19 mouse cellular contexts compared by ENCODE assay signal in genomic region chr7:38140324-38140723, GRCm38 (mm10). TPM values are rescaled to one million over a fixed set of nuclear protein-coding genes. Genes with fewer than 3 reads are reported as not detected.
DNase-seq lines count a peak whose midpoint lies in the region; ATAC-seq and TF ChIP-seq lines count a peak whose summit lies in the region.
"Had no signal": no experiment of that assay in that cellular context is flagged by ENCODE, and none has a peak within 500 bp of the region (broad histone marks: within the 10 kb centered on the region; RNA-seq: fewer than 3 reads in every experiment).

No protein-coding gene starts in this region.

- TF ChIP-seq CTCF in layer of hippocampus, adult 2 months (conservative IDR thresholded peaks at IDR 0.05): no peak
- TF ChIP-seq CTCF in lung, adult 2 months (IDR thresholded peaks at IDR 0.05; ENCODE audit: insufficient read depth, low read length): no peak

- no peak overlapping the region for H3K4me3 ChIP-seq in lung, embryonic 16.5 days (ENCODE audit: low read length)
- H3K4me3 ChIP-seq in layer of hippocampus, adult 2 months: peak overlapping the region; percentile 22; the same call in 1 of the 2 replicates
- no peak overlapping the region for H3K4me3 ChIP-seq in midbrain, embryonic 14.5 days (replicated peaks; ENCODE audit: low read depth, low read length)
- no peak overlapping the region for H3K4me3 ChIP-seq in lung, adult 2 months (replicated peaks; ENCODE audit: extremely low read depth, low read depth, low read length)
- H3K4me3 ChIP-seq: embryonic facial prominence, embryonic 15.5 days; liver, embryonic 12.5 days; neural tube, embryonic 15.5 days had no signal

- H3K4me2 ChIP-seq in lung, embryonic 16.5 days (ENCODE audit: low read depth, low read length): no peak overlapping the region
- H3K4me2 ChIP-seq in midbrain, embryonic 14.5 days (ENCODE audit: low read length): no peak overlapping the region
- H3K4me2 ChIP-seq: embryonic facial prominence, embryonic 15.5 days; liver, embryonic 12.5 days; neural tube, embryonic 15.5 days had no signal

- WGBS in lung, embryonic 16.5 days: 42% methylated on average over 9 of the region's 9 CpGs
- 63% methylated on average over 9 of the region's 9 CpGs for whole genome bisulfite sequencing in midbrain, embryonic 14.5 days
- 48% methylated on average over 9 of the region's 9 CpGs for WGBS in lung, adult 2 months

- H3K27ac ChIP-seq in lung, embryonic 16.5 days (ENCODE audit: low read length): no peak overlapping the region
- peak overlapping the region; percentile 10; the same call in 1 of the 2 replicates for H3K27ac ChIP-seq in layer of hippocampus, adult 2 months
- H3K27ac ChIP-seq in midbrain, embryonic 14.5 days (replicated peaks; ENCODE audit: low read depth, low read length): no peak overlapping the region
- H3K27ac ChIP-seq: embryonic facial prominence, embryonic 15.5 days; liver, embryonic 12.5 days; neural tube, embryonic 15.5 days had no signal

- no peak for ATAC-seq in lung, embryonic 16.5 days (ENCODE audit: low read depth)
- ATAC-seq in midbrain, embryonic 14.5 days (ENCODE audit: low FRiP score, low TSS enrichment): no peak
- ATAC-seq: activated CD4-positive, CD25-positive, alpha-beta regulatory T cell, adult 4 months; CD4-positive, CD25-positive, alpha-beta regulatory T cell, adult 4 months; intestine, postnatal 0 days; liver, embryonic 12.5 days had no signal

- no peaks in the 10 kb centered on the region for H3K9me3 ChIP-seq in lung, embryonic 16.5 days (ENCODE audit: control insufficient read depth, low read length)
- H3K9me3 ChIP-seq in midbrain, embryonic 14.5 days (ENCODE audit: control insufficient read depth, low read length): no peaks in the 10 kb centered on the region
- H3K9me3 ChIP-seq: embryonic facial prominence, embryonic 15.5 days; liver, embryonic 12.5 days; neural tube, embryonic 15.5 days had no signal

- H3K36me3 ChIP-seq in lung, embryonic 16.5 days (ENCODE audit: control insufficient read depth, insufficient read depth, low read length): no peaks in the 10 kb centered on the region
- no peaks in the 10 kb centered on the region for H3K36me3 ChIP-seq in midbrain, embryonic 14.5 days (ENCODE audit: control insufficient read depth, insufficient read depth, low read length)
- H3K36me3 ChIP-seq: embryonic facial prominence, embryonic 15.5 days; liver, embryonic 12.5 days; neural tube, embryonic 15.5 days had no signal

- DNase-seq in lung, postnatal 14 days: no peak
- DNase-seq in layer of hippocampus, adult 2 months (ENCODE audit: low spot score in 2 of 2): peak; percentile 44 to 56
- DNase-seq in left cerebral cortex, postnatal 14 days (ENCODE audit: low spot score in 2 of 2): peak; percentile 66 to 82
- peak; percentile 43 for DNase-seq in right cerebral cortex, postnatal 4 days
- no peak for DNase-seq in midbrain, embryonic 14.5 days
- no peak for DNase-seq in cerebellum, adult 18-20 months
- no peak for DNase-seq in lung, adult 2 months
- DNase-seq: cerebellum, adult 2 months; gastrocnemius, postnatal 10 days; kidney, postnatal 36 days; lung, postnatal 4 days; thymus, adult 18-20 months had no signal

- H3K27me3 ChIP-seq in lung, embryonic 16.5 days (ENCODE audit: control insufficient read depth, insufficient read depth, low read depth, low read length): no peaks in the 10 kb centered on the region
- H3K27me3 ChIP-seq in midbrain, embryonic 14.5 days (ENCODE audit: control insufficient read depth, insufficient read depth, low read length): no peaks in the 10 kb centered on the region
- H3K27me3 ChIP-seq: embryonic facial prominence, embryonic 15.5 days had no signal

- H3K9ac ChIP-seq in lung, embryonic 16.5 days (ENCODE audit: low read length): 0 out of 2 replicates have a peak overlapping the region, but pooled peaks have one; percentile 18
- no peak overlapping the region for H3K9ac ChIP-seq in midbrain, embryonic 14.5 days (replicated peaks; ENCODE audit: low read length)
- H3K9ac ChIP-seq: embryonic facial prominence, embryonic 15.5 days; liver, embryonic 12.5 days; neural tube, embryonic 15.5 days had no signal

- H3K4me1 ChIP-seq in lung, embryonic 16.5 days (replicated peaks; ENCODE audit: control insufficient read depth, insufficient read depth, low read length): no peaks in the 10 kb centered on the region
- H3K4me1 ChIP-seq in midbrain, embryonic 14.5 days (ENCODE audit: control insufficient read depth, insufficient read depth, low read length): no peaks in the 10 kb centered on the region
- no peaks in the 10 kb centered on the region for H3K4me1 ChIP-seq in lung, adult 2 months (ENCODE audit: control insufficient read depth, insufficient read depth, low read length)
- H3K4me1 ChIP-seq: liver, embryonic 12.5 days; neural tube, embryonic 15.5 days had no signal

- TF ChIP-seq POLR2A in lung, adult 2 months (IDR thresholded peaks at IDR 0.05; ENCODE audit: borderline replicate concordance, extremely low read depth, low read depth, low read length): no peak

- intact Hi-C loops in left cerebral cortex, postnatal 14 days (cut with DNase I): loop anchor here (2.0 to 10.0 kb wide), 3 partner anchors 64 to 768 kb away; no protein-coding TSS in a partner anchor

RNA-seq across cellular contexts. Expression of gene Ccne1, which starts 33.0 kb away (rescaled TPM):
- polyA plus RNA-seq in lung, embryonic 16.5 days (2015; fragmentation: Nextera tagmentation; extraction: Ambion mirVana): 40.6 and 48.5 TPM in 2 replicates
- total RNA-seq in layer of hippocampus, adult 2 months (2021): 10 to 100 TPM; 13.5 to 13.7 TPM
- total RNA-seq in left cerebral cortex, postnatal 14 days (2021): 10 to 100 TPM; 15.3 to 19.5 TPM
- polyA plus RNA-seq in midbrain, embryonic 14.5 days (2014; fragmentation: Nextera tagmentation; extraction: Ambion mirVana): 11.9 and 14.1 TPM in 2 replicates
- 1.2 and 1.7 TPM in 2 replicates for polyA plus RNA-seq in lung, adult 2 months (2012; rRNA removed)

RNA-seq across cellular contexts. Expression of gene 1600014C10Rik, which starts 42.7 kb away (rescaled TPM):
- 18.7 and 18.9 TPM in 2 replicates for polyA plus RNA-seq in lung, embryonic 16.5 days (2015; fragmentation: Nextera tagmentation; extraction: Ambion mirVana)
- total RNA-seq in layer of hippocampus, adult 2 months (2021): 10 to 100 TPM; 24.0 to 29.5 TPM
- 10 to 100 TPM; 17.7 to 18.8 TPM for total RNA-seq in left cerebral cortex, postnatal 14 days (2021)
- 24.9 and 31.2 TPM in 2 replicates for polyA plus RNA-seq in midbrain, embryonic 14.5 days (2014; fragmentation: Nextera tagmentation; extraction: Ambion mirVana)
- 12.2 and 16.4 TPM in 2 replicates for polyA plus RNA-seq in lung, adult 2 months (2012; rRNA removed)

Comparison
In these comparisons a context has a peak if more than half of its experiments do, and no peak if none do; other contexts are left out.
1. DNase-seq: peak in layer of hippocampus, adult 2 months (2 of 2), left cerebral cortex, postnatal 14 days (2 of 2) and right cerebral cortex, postnatal 4 days (single experiment); none in lung, postnatal 14 days (single experiment), midbrain, embryonic 14.5 days (single experiment), cerebellum, adult 18-20 months (0 of 2) and lung, adult 2 months (single experiment).